Mouse (Mus musculus): ENCODE measurements at regions not wholly inside any gene's neighbourhood (a gene's known extent, or its start where the extent isn't known, plus 50 kb on each side); places are given as distances from the start of the nearest gene placed in this dataset.

GRCm38 (mm10) chr9:33260171-33260570 lies 624.1 kb downstream of the Ets1 start:
- no peaks in the 10 kb centered on the region for H3K9me3 ChIP-seq (replicated peaks; ENCODE audit: control insufficient read depth, low read length)
- H3K4me2 ChIP-seq (ENCODE audit: low read depth, low read length), result no peak overlapping the region
- no peak overlapping the region for H3K27ac ChIP-seq (replicated peaks; ENCODE audit: low read depth, low read length)
- H3K4me1 ChIP-seq (ENCODE audit: control insufficient read depth, insufficient read depth, low read length), result no peaks in the 10 kb centered on the region
- ATAC-seq (replicated peaks; ENCODE audit: insufficient number of reproducible peaks, low FRiP score, low TSS enrichment, low read depth), result no peak; the same call in 1 of the 2 replicates
- peak; percentile 73 for DNase-seq (ENCODE audit: low spot score)
- H3K36me3 ChIP-seq (replicated peaks; ENCODE audit: control insufficient read depth, insufficient read depth, low read depth, low read length), result no peaks in the 10 kb centered on the region
- H3K9ac ChIP-seq (replicated peaks; ENCODE audit: low read length), result no peak overlapping the region
- 28% methylated on average over 4 of the region's 4 CpGs for WGBS
- H3K4me3 ChIP-seq (ENCODE audit: low read depth, low read length), result no peak overlapping the region
- no peaks in the 10 kb centered on the region for H3K27me3 ChIP-seq (ENCODE audit: control insufficient read depth, insufficient read depth, low read length)

- 93% methylated on average over 5 of the region's 5 CpGs for WGBS
- Histone ChIP-seq H3K4me2 (ENCODE audit: low read depth, low read length) (no peak overlapping the region), H3K9ac (replicated peaks; ENCODE audit: low read length) (no peak overlapping the region), H3K4me3 (ENCODE audit: low read depth, low read length) (no peak overlapping the region), H3K27me3 (ENCODE audit: control insufficient read depth, insufficient read depth, low read length) (no peaks in the 10 kb centered on the region), H3K36me3 (replicated peaks; ENCODE audit: control insufficient read depth, insufficient read depth, low read depth, low read length) (no peaks in the 10 kb centered on the region), H3K9me3 (replicated peaks; ENCODE audit: control insufficient read depth, low read length) (no peaks in the 10 kb centered on the region), H3K27ac (replicated peaks; ENCODE audit: low read depth, low read length) (no peak overlapping the region), H3K4me1 (ENCODE audit: control insufficient read depth, insufficient read depth, low read length) (no peaks in the 10 kb centered on the region)
- no peak for ATAC-seq (replicated peaks; ENCODE audit: insufficient number of reproducible peaks, low FRiP score, low TSS enrichment, low read depth)
- DNase-seq (ENCODE audit: low spot score), result no peak
Observed at GRCm38 (mm10) chr9:33289381-33289780, 653.4 kb downstream of the Ets1 start.

- H3K4me1 ChIP-seq (ENCODE audit: control insufficient read depth, insufficient read depth, low read length), result no peaks in the 10 kb centered on the region
- no peak overlapping the region for H3K4me2 ChIP-seq (ENCODE audit: low read depth, low read length)
- no peaks in the 10 kb centered on the region for H3K36me3 ChIP-seq (replicated peaks; ENCODE audit: control insufficient read depth, insufficient read depth, low read depth, low read length)
- no peaks in the 10 kb centered on the region for H3K9me3 ChIP-seq (replicated peaks; ENCODE audit: control insufficient read depth, low read length)
- no peak overlapping the region for H3K4me3 ChIP-seq (ENCODE audit: low read depth, low read length)
- H3K9ac ChIP-seq (replicated peaks; ENCODE audit: low read length), result no peak overlapping the region
- ATAC-seq (replicated peaks; ENCODE audit: insufficient number of reproducible peaks, low FRiP score, low TSS enrichment, low read depth) (no peak), DNase-seq (ENCODE audit: low spot score) (no peak)
- H3K27ac ChIP-seq (replicated peaks; ENCODE audit: low read depth, low read length), result no peak overlapping the region
- no peaks in the 10 kb centered on the region for H3K27me3 ChIP-seq (ENCODE audit: control insufficient read depth, insufficient read depth, low read length)
Observed at GRCm38 (mm10) chr9:33292116-33292515, 656.1 kb downstream of the Ets1 start.

GRCm38 (mm10) chr9:33295925-33296324 lies 659.9 kb downstream of the Ets1 start:
- DNase-seq (ENCODE audit: low spot score), result no peak
- no peaks in the 10 kb centered on the region for H3K9me3 ChIP-seq (replicated peaks; ENCODE audit: control insufficient read depth, low read length)
- no peaks in the 10 kb centered on the region for H3K36me3 ChIP-seq (replicated peaks; ENCODE audit: control insufficient read depth, insufficient read depth, low read depth, low read length)
- H3K9ac ChIP-seq (replicated peaks; ENCODE audit: low read length), result no peak overlapping the region
- H3K27me3 ChIP-seq (ENCODE audit: control insufficient read depth, insufficient read depth, low read length), result no peaks in the 10 kb centered on the region
- 16% methylated on average over 2 of the region's 2 CpGs for WGBS
- H3K4me3 ChIP-seq (ENCODE audit: low read depth, low read length), result no peak overlapping the region
- no peak overlapping the region for H3K27ac ChIP-seq (replicated peaks; ENCODE audit: low read depth, low read length)
- no peaks in the 10 kb centered on the region for H3K4me1 ChIP-seq (ENCODE audit: control insufficient read depth, insufficient read depth, low read length)
- ATAC-seq (replicated peaks; ENCODE audit: insufficient number of reproducible peaks, low FRiP score, low TSS enrichment, low read depth), result no peak
- no peak overlapping the region for H3K4me2 ChIP-seq (ENCODE audit: low read depth, low read length)

- Histone ChIP-seq H3K9me3 (replicated peaks; ENCODE audit: control insufficient read depth, low read length) (no peaks in the 10 kb centered on the region), H3K4me1 (ENCODE audit: control insufficient read depth, insufficient read depth, low read length) (no peaks in the 10 kb centered on the region), H3K36me3 (replicated peaks; ENCODE audit: control insufficient read depth, insufficient read depth, low read depth, low read length) (no peaks in the 10 kb centered on the region), H3K9ac (replicated peaks; ENCODE audit: low read length) (no peak overlapping the region), H3K4me3 (ENCODE audit: low read depth, low read length) (no peak overlapping the region), H3K4me2 (ENCODE audit: low read depth, low read length) (no peak overlapping the region), H3K27ac (replicated peaks; ENCODE audit: low read depth, low read length) (no peak overlapping the region), H3K27me3 (ENCODE audit: control insufficient read depth, insufficient read depth, low read length) (no peaks in the 10 kb centered on the region)
- ATAC-seq (replicated peaks; ENCODE audit: insufficient number of reproducible peaks, low FRiP score, low TSS enrichment, low read depth) (no peak), DNase-seq (ENCODE audit: low spot score) (no peak)
- WGBS, result 68% methylated on average over 1 of the region's 1 CpGs
Observed at GRCm38 (mm10) chr9:33319525-33320025, 683.6 kb downstream of the Ets1 start.

GRCm38 (mm10) chr9:33327722-33328121 lies 691.7 kb downstream of the Ets1 start:
- no peaks in the 10 kb centered on the region for H3K27me3 ChIP-seq (ENCODE audit: control insufficient read depth, insufficient read depth, low read length)
- no peak overlapping the region for H3K9ac ChIP-seq (replicated peaks; ENCODE audit: low read length)
- no peaks in the 10 kb centered on the region for H3K9me3 ChIP-seq (replicated peaks; ENCODE audit: control insufficient read depth, low read length)
- ATAC-seq (replicated peaks; ENCODE audit: insufficient number of reproducible peaks, low FRiP score, low TSS enrichment, low read depth), result no peak
- 87% methylated on average over 2 of the region's 2 CpGs for WGBS
- H3K4me3 ChIP-seq (ENCODE audit: low read depth, low read length), result no peak overlapping the region
- H3K36me3 ChIP-seq (replicated peaks; ENCODE audit: control insufficient read depth, insufficient read depth, low read depth, low read length), result no peaks in the 10 kb centered on the region
- H3K27ac ChIP-seq (replicated peaks; ENCODE audit: low read depth, low read length), result no peak overlapping the region
- H3K4me1 ChIP-seq (ENCODE audit: control insufficient read depth, insufficient read depth, low read length), result no peaks in the 10 kb centered on the region
- no peak overlapping the region for H3K4me2 ChIP-seq (ENCODE audit: low read depth, low read length)
- no peak for DNase-seq (ENCODE audit: low spot score)

GRCm38 (mm10) chr9:33350258-33350657 lies 714.2 kb downstream of the Ets1 start:
- H3K36me3 ChIP-seq (replicated peaks; ENCODE audit: control insufficient read depth, insufficient read depth, low read depth, low read length), result no peaks in the 10 kb centered on the region
- no peak for DNase-seq (ENCODE audit: low spot score)
- H3K9me3 ChIP-seq (replicated peaks; ENCODE audit: control insufficient read depth, low read length), result no peaks in the 10 kb centered on the region
- H3K27me3 ChIP-seq (ENCODE audit: control insufficient read depth, insufficient read depth, low read length), result no peaks in the 10 kb centered on the region
- H3K9ac ChIP-seq (replicated peaks; ENCODE audit: low read length), result no peak overlapping the region
- ATAC-seq (replicated peaks; ENCODE audit: insufficient number of reproducible peaks, low FRiP score, low TSS enrichment, low read depth), result no peak
- H3K4me1 ChIP-seq (ENCODE audit: control insufficient read depth, insufficient read depth, low read length), result no peaks in the 10 kb centered on the region
- no peak overlapping the region for H3K4me3 ChIP-seq (ENCODE audit: low read depth, low read length)
- no peak overlapping the region for H3K27ac ChIP-seq (replicated peaks; ENCODE audit: low read depth, low read length)
- no peak overlapping the region for H3K4me2 ChIP-seq (ENCODE audit: low read depth, low read length)

- DNase-seq (ENCODE audit: low spot score), result no peak
- WGBS, result 86% methylated on average over 2 of the region's 2 CpGs
- H3K4me3 ChIP-seq (ENCODE audit: low read depth, low read length), result no peak overlapping the region
Observed at GRCm38 (mm10) chr9:33356621-33357020, 720.6 kb downstream of the Ets1 start.

More at GRCm38 (mm10) chr9:33356621-33357020, 720.6 kb downstream of the Ets1 start:
- H3K4me1 ChIP-seq (ENCODE audit: control insufficient read depth, insufficient read depth, low read length), result no peaks in the 10 kb centered on the region
- H3K9me3 ChIP-seq (replicated peaks; ENCODE audit: control insufficient read depth, low read length), result no peaks in the 10 kb centered on the region
- no peak for ATAC-seq (replicated peaks; ENCODE audit: insufficient number of reproducible peaks, low FRiP score, low TSS enrichment, low read depth)
- no peak overlapping the region for H3K9ac ChIP-seq (replicated peaks; ENCODE audit: low read length)
- H3K27ac ChIP-seq (replicated peaks; ENCODE audit: low read depth, low read length), result no peak overlapping the region
- H3K4me2 ChIP-seq (ENCODE audit: low read depth, low read length), result no peak overlapping the region
- no peaks in the 10 kb centered on the region for H3K27me3 ChIP-seq (ENCODE audit: control insufficient read depth, insufficient read depth, low read length)
- no peaks in the 10 kb centered on the region for H3K36me3 ChIP-seq (replicated peaks; ENCODE audit: control insufficient read depth, insufficient read depth, low read depth, low read length)
